Mouse (Mus musculus): ENCODE results near the gene Cnot2.
A peak's percentile ranks its signal among the peaks of the same experiment; 100 is the strongest.

The Cnot2 gene

GRCm38 (mm10) chr10:116562731-116563480, 18.4 kb downstream of the Cnot2 start:
- no peak for DNase-seq (ENCODE audit: low read depth)

- DNase-seq (ENCODE audit: low read depth), result no peak
Measured at GRCm38 (mm10) chr10:116562210-116562609, 19.1 kb downstream of the Cnot2 start.

GRCm38 (mm10) chr10:116559171-116559570, 22.1 kb downstream of the Cnot2 start:
- DNase-seq (ENCODE audit: low read depth), result no peak

GRCm38 (mm10) chr10:116557166-116557565, 24.1 kb downstream of the Cnot2 start:
- peak; percentile 43 for DNase-seq (ENCODE audit: low read depth)

GRCm38 (mm10) chr10:116554434-116554833, 26.9 kb downstream of the Cnot2 start:
- peak; percentile 34 for DNase-seq (ENCODE audit: low read depth)

GRCm38 (mm10) chr10:116547958-116548357, 33.4 kb downstream of the Cnot2 start:
- DNase-seq (ENCODE audit: low read depth), result no peak

- DNase-seq (ENCODE audit: low read depth), result no peak
Measured at GRCm38 (mm10) chr10:116546177-116546576, 35.1 kb downstream of the Cnot2 start.

GRCm38 (mm10) chr10:116543061-116543460, 38.2 kb downstream of the Cnot2 start:
- DNase-seq (ENCODE audit: low read depth), result no peak

- DNase-seq (ENCODE audit: low read depth), result no peak
Measured at GRCm38 (mm10) chr10:116540750-116541149, 40.6 kb downstream of the Cnot2 start.

- no peak for DNase-seq (ENCODE audit: low read depth)
Measured at GRCm38 (mm10) chr10:116537495-116537894, 43.8 kb downstream of the Cnot2 start.

GRCm38 (mm10) chr10:116534278-116534677, 47.0 kb downstream of the Cnot2 start:
- no peak for DNase-seq (ENCODE audit: low read depth)

GRCm38 (mm10) chr10:116532561-116532960, 48.8 kb downstream of the Cnot2 start:
- no peak for DNase-seq (ENCODE audit: low read depth)

- peak; percentile 22 for DNase-seq (ENCODE audit: low read depth)
Measured at GRCm38 (mm10) chr10:116531063-116531462, 50.2 kb downstream of the Cnot2 start.

- DNase-seq (ENCODE audit: low read depth), result no peak
Measured at GRCm38 (mm10) chr10:116519588-116519987, 61.7 kb downstream of the Cnot2 start.

- no peak for DNase-seq (ENCODE audit: low read depth)
Measured at GRCm38 (mm10) chr10:116515590-116515989, 65.7 kb downstream of the Cnot2 start.

GRCm38 (mm10) chr10:116515158-116515557, 66.2 kb downstream of the Cnot2 start:
- DNase-seq (ENCODE audit: low read depth), result no peak

- no peak for DNase-seq (ENCODE audit: low read depth)
Measured at GRCm38 (mm10) chr10:116513254-116513635, 68.1 kb downstream of the Cnot2 start.

- DNase-seq (ENCODE audit: low read depth), result peak; percentile 20
Measured at GRCm38 (mm10) chr10:116512521-116513253, 68.6 kb downstream of the Cnot2 start.

GRCm38 (mm10) chr10:116505303-116506014, 75.9 kb downstream of the Cnot2 start:
- DNase-seq (ENCODE audit: low read depth), result no peak

- DNase-seq (ENCODE audit: low read depth), result no peak
Measured at GRCm38 (mm10) chr10:116492768-116493167, 88.5 kb downstream of the Cnot2 start.

GRCm38 (mm10) chr10:116486895-116487747, 94.2 kb downstream of the Cnot2 start:
- DNase-seq (ENCODE audit: low read depth), result no peak

- DNase-seq (ENCODE audit: low read depth), result no peak
Measured at GRCm38 (mm10) chr10:116481917-116482316, 99.4 kb downstream of the Cnot2 start.

Data from naive thymus-derived CD4-positive, alpha-beta T cell, adult 2 months (primary cell).